Mouse (Mus musculus) cerebellum, adult 18-20 months (tissue): Measurements from ENCODE around the gene Gstt1.
A peak's percentile ranks its signal among the peaks of the same experiment; 100 is the strongest.
"Not testable (repeated sequence)": the region's sequence is repeated elsewhere in the genome, so short reads cannot be mapped to it uniquely, and the experiment has no call there.

Experiments used
- DNase-seq, 2 experiments: peaks; one replicate each; pipeline ENCODE4 v3.0.0; 2021

The Gstt1 gene

GRCm38 (mm10) chr10:75804217-75804616 is 5.8 kb upstream of the Gstt1 start:
- DNase-seq = no peak

- DNase-seq = peak; percentile 78 to 80
Observed at GRCm38 (mm10) chr10:75797619-75798175, 687 bp downstream of the Gstt1 start.

- peak in 1 of 2 experiments; percentile 40 for DNase-seq
Observed at GRCm38 (mm10) chr10:75796731-75797516, 1.5 kb downstream of the Gstt1 start.

- no peak for DNase-seq
Observed at GRCm38 (mm10) chr10:75794880-75795279, 3.5 kb downstream of the Gstt1 start.

GRCm38 (mm10) chr10:75790773-75791172 is 7.6 kb downstream of the Gstt1 start:
- no peak for DNase-seq

- DNase-seq = no peak
Observed at GRCm38 (mm10) chr10:75789841-75790240, 8.5 kb downstream of the Gstt1 start.

GRCm38 (mm10) chr10:75789081-75789735 is 9.2 kb downstream of the Gstt1 start:
- no peak for DNase-seq

- DNase-seq = no peak
Observed at GRCm38 (mm10) chr10:75788277-75788676, 10.1 kb downstream of the Gstt1 start.

- DNase-seq = no peak
Observed at GRCm38 (mm10) chr10:75785442-75785841, 12.9 kb downstream of the Gstt1 start.

- no peak for DNase-seq
Observed at GRCm38 (mm10) chr10:75780769-75781578, 17.4 kb downstream of the Gstt1 start, which contains the start of the genes Gm20441 and Gstt3. Gm20441 (minus strand) TSS chr10:75780954. Gstt3 (minus strand) TSS chr10:75781414.

GRCm38 (mm10) chr10:75779206-75780174 is 18.9 kb downstream of the Gstt1 start:
- DNase-seq = no peak

GRCm38 (mm10) chr10:75777885-75778284 is 20.5 kb downstream of the Gstt1 start:
- peak; percentile 35 to 39 for DNase-seq

GRCm38 (mm10) chr10:75776562-75776961 is 21.8 kb downstream of the Gstt1 start:
- no peak for DNase-seq

GRCm38 (mm10) chr10:75774587-75774986 is 23.8 kb downstream of the Gstt1 start:
- DNase-seq = no peak

GRCm38 (mm10) chr10:75774102-75774501 is 24.3 kb downstream of the Gstt1 start:
- no peak for DNase-seq

GRCm38 (mm10) chr10:75772795-75773664 is 25.4 kb downstream of the Gstt1 start, which contains the start of gene Ddt:
Ddt (minus strand) TSS chr10:75773414.
- peak; percentile 87 to 95 for DNase-seq

GRCm38 (mm10) chr10:75767756-75768155 is 30.6 kb downstream of the Gstt1 start:
- DNase-seq = not testable (repeated sequence)

- DNase-seq = no peak
Observed at GRCm38 (mm10) chr10:75766856-75767255, 31.5 kb downstream of the Gstt1 start.

GRCm38 (mm10) chr10:75764519-75765473 is 33.6 kb downstream of the Gstt1 start:
- DNase-seq = peak; percentile 70 to 72
